Mouse (Mus musculus) thymus, postnatal 4 days (tissue): ENCODE measurements around the gene Gm6309.
"Not testable (repeated sequence)": the region's sequence is repeated elsewhere in the genome, so short reads cannot be mapped to it uniquely, and the experiment has no call there.

Experiments used
- DNase-seq: peaks from one replicate; pipeline ENCODE4 v3.0.0; 2021

Gm6309 gene

DNA sequence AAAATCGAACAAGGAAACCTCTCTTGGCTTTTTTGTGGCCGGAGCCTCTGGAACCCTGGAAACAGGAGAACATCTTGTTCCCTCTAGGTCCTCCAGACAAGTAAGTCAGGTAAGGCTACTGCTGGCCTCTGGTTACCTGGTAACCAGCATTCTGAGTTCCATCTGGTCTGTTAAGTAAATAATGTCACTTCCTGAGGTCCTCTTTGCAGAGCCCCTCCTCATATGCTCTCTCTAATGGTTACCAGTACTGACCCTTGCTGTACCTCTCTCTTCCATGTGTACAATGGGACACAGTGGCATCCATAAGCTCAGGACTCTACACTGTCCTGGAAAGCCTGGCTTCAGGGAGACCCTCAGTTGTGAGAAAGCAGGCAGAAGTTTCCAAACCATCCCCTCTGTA lies at the start of gene Gm6309:
Gene Gm6309, minus strand, starts transcription at position 101 of the 400 bp plus-strand sequence.
- DNase-seq = not testable (repeated sequence)

DNA sequence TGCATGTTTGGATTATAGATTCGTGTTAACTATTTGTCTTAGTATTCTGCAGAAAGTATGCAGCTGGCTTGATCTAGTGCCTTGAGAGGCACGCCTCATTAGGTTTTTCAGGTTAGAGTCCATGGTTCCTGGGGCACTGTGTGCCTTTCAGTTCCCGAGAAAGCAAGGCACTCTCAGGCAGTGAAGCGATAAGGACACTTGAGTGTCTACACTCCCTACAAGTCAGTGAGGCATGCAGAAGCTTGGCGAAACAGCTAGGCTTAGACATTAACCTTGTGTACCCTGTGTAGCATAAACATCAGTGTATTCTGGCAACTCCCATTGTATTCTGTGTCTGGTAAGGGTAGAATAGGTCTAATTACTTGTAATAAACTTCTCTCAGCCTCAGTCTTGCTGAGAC lies 35.0 kb upstream of the Gm6309 start:
- DNase-seq = no peak

DNA sequence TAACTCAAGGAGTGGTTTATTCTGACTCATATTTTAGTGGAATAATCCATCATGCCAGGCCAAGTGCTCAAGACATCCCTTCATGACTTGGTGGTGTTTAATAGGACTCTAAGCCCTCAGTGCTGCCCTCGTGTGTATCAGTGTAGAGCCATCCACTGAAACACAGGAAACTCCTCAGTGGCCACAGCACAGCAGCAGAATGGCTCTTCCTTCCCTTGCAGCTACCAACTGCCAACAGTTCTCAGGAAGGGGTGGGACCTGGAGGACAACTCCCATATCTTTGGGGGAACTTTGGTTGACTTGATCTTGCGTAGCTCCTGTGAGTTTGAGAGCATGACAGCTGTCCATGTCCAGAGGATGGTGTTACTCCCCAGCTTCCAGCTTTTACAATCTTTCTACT lies 33.4 kb upstream of the Gm6309 start:
- DNase-seq = no peak

DNA sequence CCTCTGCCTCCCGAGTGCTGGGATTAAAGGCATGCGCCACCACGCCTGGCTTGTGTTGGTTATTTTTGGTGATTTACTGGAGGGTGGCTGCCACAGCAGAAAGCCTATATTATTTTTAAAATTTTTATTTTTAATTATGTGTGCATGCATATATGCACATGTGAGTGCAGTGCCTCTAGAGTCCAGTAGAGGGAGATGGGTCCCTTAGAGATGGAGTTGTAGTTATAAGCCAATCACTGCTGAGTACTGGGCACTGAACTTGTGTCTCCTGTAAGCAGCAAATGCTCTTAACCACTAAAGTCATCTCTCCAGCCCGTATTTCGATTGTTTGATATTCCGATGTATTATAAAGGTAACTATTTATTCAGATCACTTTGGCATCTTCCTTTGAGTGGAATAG lies 30.1 kb upstream of the Gm6309 start:
- no peak for DNase-seq

DNA sequence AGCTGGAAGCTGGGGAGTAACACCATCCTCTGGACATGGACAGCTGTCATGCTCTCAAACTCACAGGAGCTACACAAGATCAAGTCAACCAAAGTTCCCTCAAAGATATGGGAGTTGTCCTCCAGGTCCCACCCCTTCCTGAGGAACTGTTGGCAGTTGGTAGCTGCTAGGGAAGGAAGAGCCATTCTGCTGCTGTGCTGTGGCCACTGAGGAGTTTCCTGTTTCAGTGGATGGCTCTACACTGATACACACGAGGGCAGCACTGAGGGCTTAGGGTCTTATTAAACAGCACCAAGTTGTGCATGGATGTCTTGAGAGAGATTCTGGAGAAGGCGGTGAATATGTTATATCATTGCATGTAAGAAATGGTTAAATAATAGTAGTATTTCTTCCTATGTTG lies 29.0 kb upstream of the Gm6309 start:
- no peak for DNase-seq

DNA sequence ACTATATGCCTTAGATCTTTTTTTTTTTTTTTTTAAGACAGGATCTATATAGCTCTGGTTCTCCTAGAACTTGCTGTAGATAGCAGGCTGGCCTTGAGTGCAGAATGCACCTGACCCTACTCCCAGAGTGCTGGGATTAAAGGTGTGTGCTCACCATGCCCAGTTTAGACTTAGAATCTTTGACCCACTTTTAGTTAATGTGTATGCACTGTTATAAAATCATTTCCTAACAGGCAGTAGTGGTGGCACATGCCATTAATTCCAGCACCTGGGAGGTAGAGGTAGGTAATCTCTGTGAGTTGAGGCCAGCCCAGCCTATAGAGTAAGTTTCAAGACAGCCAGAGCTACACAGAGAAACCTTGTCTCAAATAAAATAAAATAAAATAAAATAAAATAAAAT lies 28.6 kb upstream of the Gm6309 start:
- no peak for DNase-seq

DNA sequence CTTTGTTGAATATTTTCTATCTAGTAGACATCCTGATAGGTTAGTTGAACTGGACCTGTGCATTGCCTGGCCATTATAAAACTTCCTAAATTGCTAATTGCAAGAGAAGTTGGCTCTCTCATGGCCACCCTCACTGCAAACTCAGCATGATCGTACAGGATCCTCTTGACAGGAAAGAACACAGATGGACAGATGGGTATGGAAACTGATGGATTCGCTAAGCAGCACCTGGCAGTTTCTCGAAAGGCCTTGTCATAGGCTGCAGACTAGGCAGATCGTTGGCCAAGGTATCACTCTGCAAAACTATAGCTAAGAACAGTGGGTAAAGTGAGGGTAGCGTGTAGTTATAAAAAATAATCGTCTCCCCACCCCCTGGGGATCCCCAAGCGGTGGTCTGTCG lies 22.8 kb upstream of the Gm6309 start:
- no peak for DNase-seq

DNA sequence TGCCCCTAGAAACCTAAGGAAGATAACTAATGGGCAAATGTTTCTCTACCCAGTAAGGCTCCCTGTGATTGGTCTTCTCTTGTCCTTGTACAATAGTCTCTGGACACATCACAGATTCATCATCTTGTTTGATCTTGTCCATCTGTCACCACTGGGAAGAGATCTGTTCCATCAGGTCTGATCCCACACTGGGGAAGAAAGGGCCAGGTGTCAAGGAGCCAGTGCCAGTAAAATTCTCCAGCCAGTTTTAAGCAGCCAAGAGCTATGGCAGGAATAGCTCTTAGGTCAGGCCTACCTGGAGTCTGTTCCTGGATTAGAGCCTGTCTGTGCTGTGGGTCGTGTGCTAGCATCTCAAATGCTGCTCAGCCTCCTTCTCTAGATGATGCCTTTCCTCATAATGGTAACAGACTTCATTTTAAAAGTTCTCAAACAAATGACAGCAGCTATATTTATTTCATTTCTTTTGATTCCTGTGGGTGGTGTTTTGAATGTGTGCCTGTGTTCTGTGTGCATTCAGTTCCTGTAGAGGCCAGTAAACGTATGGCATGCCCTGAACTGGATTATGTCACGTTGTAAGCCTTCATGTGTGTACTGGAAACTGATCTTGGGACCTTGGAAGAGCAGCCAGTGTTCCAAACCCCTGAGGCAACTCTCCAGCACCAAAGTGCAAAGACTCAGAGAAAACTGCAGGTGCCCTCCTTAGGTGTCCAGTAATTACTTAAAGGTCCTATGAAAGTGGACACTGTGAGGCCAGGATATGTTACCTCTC lies 20.2 kb upstream of the Gm6309 start:
- DNase-seq = no peak

DNA sequence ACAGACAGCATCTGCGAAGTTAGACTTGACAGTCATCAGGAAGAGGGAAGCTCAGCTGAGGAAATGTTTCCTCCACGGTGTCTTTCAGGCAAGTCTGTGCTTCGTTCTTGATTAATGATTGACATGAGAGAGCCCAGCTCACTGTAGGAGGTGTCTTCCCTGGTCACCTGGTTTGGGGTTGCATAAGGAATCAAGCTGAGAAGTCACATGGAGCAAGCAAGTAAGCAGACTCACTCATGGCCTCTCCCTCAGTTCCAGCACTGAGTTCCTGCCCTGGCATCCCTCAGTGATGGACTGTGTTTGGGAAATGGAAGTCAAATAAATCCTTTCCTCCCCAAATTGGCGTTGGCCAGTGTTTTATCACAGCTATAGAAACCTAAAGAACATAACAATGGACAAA lies 19.6 kb upstream of the Gm6309 start:
- no peak for DNase-seq

DNA sequence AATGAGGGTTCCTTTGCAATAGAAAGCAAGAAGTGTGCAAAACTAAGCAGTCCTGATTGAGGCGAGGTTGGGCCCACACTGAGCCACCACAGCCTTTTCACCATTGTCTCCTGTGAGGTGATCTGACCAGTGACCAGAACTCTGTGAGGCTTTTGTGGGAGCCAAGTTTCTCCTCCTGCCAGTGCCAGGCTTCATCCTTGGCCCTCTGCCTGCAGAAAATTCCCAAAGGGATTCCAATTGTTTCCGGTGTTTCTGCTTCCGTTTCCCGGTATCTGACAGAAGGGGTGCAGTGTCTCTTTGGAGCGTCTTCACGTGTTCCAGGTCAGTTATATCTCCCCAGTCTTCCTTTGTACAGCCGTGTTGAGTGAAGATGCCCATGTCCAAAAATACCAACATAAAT lies 18.2 kb upstream of the Gm6309 start:
- DNase-seq = no peak

DNA sequence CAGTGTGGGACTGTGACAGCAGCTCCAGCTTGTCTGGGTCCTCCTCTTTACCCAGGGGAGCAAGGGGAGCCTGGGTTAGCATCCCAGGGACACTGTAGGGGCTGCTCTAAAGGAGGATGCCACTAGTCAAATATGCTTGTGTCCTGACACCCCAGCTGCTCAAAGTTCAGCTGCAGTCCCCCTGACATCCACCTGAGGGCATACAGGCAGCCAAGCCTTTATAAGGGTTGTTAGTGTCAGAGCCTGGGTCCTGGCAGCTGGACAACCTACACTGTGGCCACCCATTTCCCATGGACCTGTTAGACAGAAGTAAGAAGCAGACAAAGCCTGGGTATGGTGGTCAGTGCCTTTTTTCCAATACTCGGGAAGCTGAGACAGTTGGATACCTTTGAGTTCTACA lies 17.6 kb upstream of the Gm6309 start:
- DNase-seq = peak; percentile 13

DNA sequence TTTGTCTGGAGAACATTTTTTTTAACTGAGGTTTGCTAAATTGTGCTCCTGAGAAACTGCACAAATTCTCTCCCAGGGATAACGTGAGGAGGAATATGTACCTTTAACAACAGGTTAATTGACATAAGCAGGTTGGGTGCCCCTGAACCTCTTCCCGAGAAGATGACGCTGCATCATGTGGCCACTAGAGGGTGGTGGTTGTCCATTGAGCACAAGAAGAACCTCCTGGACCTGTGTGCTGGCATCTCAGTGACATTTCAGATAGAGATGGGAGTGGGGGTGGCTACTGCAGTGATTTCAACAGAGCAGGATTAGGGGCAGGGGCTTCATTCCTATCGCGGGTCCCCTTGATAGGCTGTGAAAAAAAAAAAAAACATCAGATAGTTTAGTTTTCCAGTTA lies 16.9 kb upstream of the Gm6309 start:
- peak; percentile 75 for DNase-seq

DNA sequence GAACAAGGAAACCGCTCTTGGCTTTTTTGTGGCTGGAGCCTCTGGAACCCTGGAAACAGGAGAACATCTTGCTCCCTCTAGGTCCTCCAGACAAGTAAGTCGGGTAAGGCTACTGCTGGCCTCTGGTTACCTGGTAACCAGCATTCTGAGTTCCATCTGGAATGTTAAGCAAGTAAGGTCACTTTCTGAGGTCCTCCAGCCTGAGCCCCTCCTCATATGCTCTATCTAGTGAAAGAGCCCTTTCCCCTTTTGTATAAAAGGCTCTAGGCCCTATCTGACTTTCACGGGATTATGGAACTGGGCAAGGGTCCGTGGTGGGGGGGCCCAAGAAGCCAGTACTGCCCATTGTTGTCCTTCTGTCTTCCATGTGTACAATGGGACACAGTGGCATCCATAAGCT lies 14.7 kb upstream of the Gm6309 start, which contains the start of gene 1700001J03Rik:
Gene 1700001J03Rik, minus strand, starts transcription at position 101 of the 400 bp plus-strand sequence.
- DNase-seq = not testable (repeated sequence)

DNA sequence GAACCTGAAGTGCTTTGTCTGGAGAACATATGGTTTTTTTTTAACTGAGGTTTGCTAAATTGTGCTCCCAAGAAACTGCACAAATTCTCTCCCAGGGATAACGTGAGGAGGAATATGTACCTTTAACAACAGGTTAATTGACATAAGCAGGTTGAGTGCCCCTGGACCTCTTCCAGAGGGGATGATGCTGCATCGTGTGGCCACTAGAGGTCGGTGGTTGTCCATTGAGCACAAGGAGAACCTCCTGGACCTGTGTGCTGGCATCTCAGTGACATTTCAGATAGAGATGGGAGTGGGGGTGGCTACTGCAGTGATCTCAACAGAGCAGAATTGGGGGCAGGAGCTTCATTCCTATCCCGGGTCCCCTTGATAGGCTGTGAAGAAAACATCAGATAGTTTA lies 2.2 kb upstream of the Gm6309 start:
- peak; percentile 24 for DNase-seq

DNA sequence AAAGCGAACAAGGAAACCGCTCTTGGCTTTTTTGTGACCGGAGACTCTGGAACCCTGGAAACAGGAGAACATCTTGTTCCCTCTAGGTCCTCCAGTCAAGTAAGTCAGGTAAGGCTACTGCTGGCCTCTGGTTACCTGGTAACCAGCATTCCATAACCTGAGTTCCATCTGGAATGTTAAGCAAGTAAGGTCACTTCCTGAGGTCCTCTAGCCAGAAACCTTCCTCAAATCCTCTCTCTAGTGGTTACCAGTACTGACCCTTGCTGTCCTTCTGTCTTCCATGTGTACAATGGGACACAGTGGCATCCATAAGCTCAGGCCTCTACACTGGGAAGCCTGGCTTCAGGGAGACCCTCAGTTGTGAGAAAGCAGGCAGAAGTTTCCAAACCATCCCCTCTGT lies 10.1 kb downstream of the Gm6309 start, which contains the start of gene Gm5565:
Gene Gm5565, minus strand, starts transcription at position 101 of the 400 bp plus-strand sequence.
- DNase-seq = not testable (repeated sequence)

DNA sequence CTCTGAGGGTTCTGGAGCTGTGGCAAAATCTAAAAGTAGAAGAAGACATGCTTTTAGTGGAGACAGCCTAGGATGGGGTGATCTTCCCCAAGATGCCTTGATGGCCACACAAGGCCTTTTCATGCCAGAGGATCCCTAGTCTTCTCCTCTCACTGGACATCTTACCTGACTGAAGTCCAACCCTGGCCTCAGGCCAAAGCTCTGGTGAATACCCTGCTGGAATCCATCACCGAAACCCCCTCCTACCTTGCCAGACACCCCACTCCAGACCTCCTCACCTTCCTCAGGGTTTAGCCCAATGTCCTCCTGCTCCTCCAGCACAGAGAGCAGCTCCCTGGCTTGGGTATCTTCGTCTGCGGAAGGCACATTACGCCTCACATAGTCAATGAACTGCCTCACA lies 12.2 kb downstream of the Gm6309 start:
- DNase-seq = not testable (repeated sequence)

DNA sequence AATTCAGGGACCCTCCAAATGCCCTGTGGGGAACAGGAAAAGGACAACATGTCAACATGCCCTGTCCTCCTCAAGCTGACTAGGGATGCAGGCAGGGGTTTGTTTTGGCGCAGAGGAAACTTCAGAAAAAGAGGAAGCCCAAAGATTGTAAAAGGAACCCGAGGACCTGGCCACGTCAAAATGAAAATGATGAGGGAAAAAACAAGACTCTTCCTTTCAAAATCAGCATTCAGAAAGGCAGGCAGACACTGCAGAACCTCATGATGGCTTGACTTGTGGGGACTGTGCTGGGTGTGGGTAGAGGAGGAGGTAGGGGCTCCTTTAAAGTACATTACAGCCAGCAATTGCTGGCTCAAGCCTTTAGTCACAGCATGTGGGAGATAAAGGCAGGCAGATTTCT lies 20.1 kb downstream of the Gm6309 start:
- no peak for DNase-seq

DNA sequence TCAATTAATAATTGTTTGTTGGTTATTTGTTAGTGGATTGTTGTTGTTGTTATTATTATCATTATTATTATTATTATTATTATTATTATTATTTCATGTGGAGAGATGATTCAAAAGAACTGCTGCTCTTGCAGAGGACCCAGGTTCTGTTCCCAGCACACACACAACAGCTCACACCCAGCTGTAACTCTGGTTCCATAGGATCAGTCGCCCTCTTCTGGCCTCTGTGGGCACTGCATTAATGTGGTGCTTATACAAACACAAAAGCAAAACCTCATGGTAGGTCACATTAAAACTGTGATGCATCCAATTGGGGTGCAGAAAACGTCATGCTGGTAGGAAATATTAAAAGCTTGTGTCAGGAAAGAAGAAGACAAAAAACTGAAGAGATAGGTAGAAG lies 22.6 kb downstream of the Gm6309 start:
- DNase-seq = peak; percentile 58
